Mouse (Mus musculus) kidney, adult 2 months (tissue): Measurements from ENCODE around the gene Slc12a8. TPM values are rescaled to one million over a fixed set of nuclear protein-coding genes. Genes with fewer than 3 reads are reported as not detected.

ENCODE experiments used
- DNase-seq: peaks from one replicate; pipeline ENCODE4 v3.0.0; 2021
- H3K27ac ChIP-seq: fragments of 200-500 bp; 2 replicates; pipeline ENCODE4 v1.5.1; 2012; ENCODE audit warnings: low read depth, low read length, control low read depth, inconsistent platforms; ENCODE audit not compliant: insufficient read depth
- H3K27me3 ChIP-seq: fragments of 200-500 bp; replicated peaks from 2 replicates; pipeline ENCODE4 v1.6.1; 2012; ENCODE audit warnings: mild to moderate bottlenecking, moderate library complexity, low read length, inconsistent platforms; ENCODE audit not compliant: control insufficient read depth, insufficient read depth
- H3K36me3 ChIP-seq: fragments of 200-500 bp; 2 replicates; pipeline ENCODE4 v1.6.1; 2012; ENCODE audit warnings: mild to moderate bottlenecking, moderate library complexity, low read length, inconsistent platforms; ENCODE audit not compliant: control insufficient read depth, insufficient read depth
- H3K4me1 ChIP-seq: fragments of 200-500 bp; 2 replicates; pipeline ENCODE4 v1.6.1; 2011; ENCODE audit warnings: low read length; ENCODE audit not compliant: control insufficient read depth, insufficient read depth
- H3K4me3 ChIP-seq: fragments of 200-500 bp; 2 replicates; pipeline ENCODE4 v1.5.1; 2011; ENCODE audit warnings: mild to moderate bottlenecking, low read depth, low read length, control low read depth; ENCODE audit not compliant: insufficient read depth
- CTCF ChIP-seq: fragments of 200-500 bp; conservative IDR thresholded peaks from 2 replicates; pipeline ENCODE4 v1.5.1; 2011; ENCODE audit warnings: low read depth, mild to moderate bottlenecking, control low read depth, low read length, moderate library complexity, mixed read lengths; ENCODE audit not compliant: insufficient read depth, insufficient read length
- POLR2A ChIP-seq: fragments of 200-500 bp; IDR thresholded peaks from one replicate; pipeline ENCODE4 v1.6.1; 2011; ENCODE audit warnings: low read depth, low read length, control low read depth
- WGBS: fragments of 180-500 bp; shearing (Covaris S2); methylation state at CpG from one replicate; pipeline ENCODE4 v1.1.7; 2018; 5-methylcytosine and 5-hydroxymethylcytosine counted together
- polyA plus RNA-seq: library from polyadenylated mRNA; depleted of rRNA; stranded (reverse); fragments of >200 nt; gene quantifications from 2 replicates; pipeline ENCODE4 v1.2.3, GENCODE M21; 2012

The Slc12a8 gene
- polyA plus RNA-seq, 1 experiment, result 0.50 TPM

DNA sequence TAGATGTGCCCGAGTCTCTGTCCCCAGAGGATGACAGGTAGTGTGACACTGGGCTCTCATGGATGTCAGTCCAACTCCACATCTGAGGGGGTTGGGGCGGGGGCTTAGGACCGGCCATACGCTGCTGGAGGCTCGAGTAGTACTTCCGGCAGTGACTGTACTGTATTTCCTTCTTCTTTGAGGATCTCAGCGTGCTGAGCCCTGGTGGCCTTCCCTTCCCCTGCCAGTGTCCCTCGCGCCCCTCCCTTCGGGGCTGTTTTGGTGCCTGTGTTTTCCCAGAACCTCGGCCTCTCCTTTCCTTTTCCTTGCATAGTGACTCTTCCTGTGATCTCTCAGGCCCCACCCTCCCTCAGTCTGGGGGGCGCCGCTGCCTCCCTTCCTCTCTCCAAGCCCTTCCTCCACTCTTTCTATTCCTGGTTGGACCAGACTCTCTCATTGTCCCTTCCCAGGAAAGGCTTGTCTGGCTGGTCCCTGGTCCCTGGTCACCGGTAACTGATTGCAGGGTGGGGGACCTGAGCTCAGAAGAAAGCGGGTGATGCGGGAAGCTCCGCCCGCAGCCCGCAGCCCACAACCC lies 66.8 kb downstream of the Slc12a8 start:
- no peaks in the 10 kb centered on the region for H3K27me3 ChIP-seq
- TF ChIP-seq POLR2A, result no peak
- no peak for TF ChIP-seq CTCF
- WGBS, result 24% methylated on average over 19 of the region's 19 CpGs
- H3K36me3 ChIP-seq, result no peaks in the 10 kb centered on the region
- H3K27ac ChIP-seq, result peak overlapping the region; percentile 85
- H3K4me1 ChIP-seq, result peaks cover 5% of the 10 kb centered on the region; the same call in 1 of the 2 replicates
- 0 out of 2 replicates have a peak overlapping the region, but pooled peaks have one; percentile 1 for H3K4me3 ChIP-seq
- peak; percentile 89 for DNase-seq

DNA sequence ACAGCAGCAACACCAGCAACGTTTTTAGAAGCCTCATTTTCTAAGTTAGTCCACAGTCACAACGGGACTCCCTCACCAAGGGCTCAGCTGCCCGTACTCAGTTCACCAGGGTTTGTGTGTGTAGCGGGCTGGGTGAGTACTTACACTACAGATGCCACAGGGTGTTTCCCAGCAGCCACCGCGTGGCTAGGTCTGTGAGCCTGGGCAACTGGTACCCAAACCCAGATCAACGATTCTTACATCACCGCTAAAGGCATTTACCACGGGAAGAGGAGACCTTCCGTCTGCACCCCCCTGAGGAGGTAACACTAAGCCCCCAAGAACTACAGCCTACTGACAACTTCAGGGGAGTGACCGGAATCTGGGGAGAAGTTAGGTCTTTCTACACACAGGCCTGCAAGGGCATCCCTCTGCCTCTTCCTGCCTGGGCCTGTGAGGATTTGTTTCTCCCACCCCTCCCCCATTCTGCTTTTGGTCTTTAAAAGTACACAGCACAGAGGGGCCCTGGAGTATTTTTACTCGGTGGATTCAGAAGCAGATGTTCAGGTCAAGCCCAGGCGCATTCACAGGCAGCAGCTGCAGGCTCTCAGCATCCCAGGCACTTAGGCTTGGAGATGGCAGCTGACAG lies 67.4 kb downstream of the Slc12a8 start:
- Histone ChIP-seq H3K27me3 (no peaks in the 10 kb centered on the region), H3K4me3 (no peak overlapping the region), H3K4me1 (peaks cover 5% of the 10 kb centered on the region; the same call in 1 of the 2 replicates), H3K36me3 (no peaks in the 10 kb centered on the region), H3K27ac (peak overlapping the region; percentile 85)
- peak; percentile 65 for DNase-seq
- TF ChIP-seq POLR2A, result no peak
- 26% methylated on average over 13 of the region's 13 CpGs for WGBS

GRCm38 (mm10) chr16:33585083-33585460 lies 67.9 kb downstream of the Slc12a8 start:
- DNase-seq, result no peak
- H3K4me3 ChIP-seq, result no peak overlapping the region
- H3K27ac ChIP-seq, result peak overlapping the region; percentile 41
- no peaks in the 10 kb centered on the region for H3K36me3 ChIP-seq
- peaks cover 4% of the 10 kb centered on the region; the same call in 1 of the 2 replicates for H3K4me1 ChIP-seq
- H3K27me3 ChIP-seq, result no peaks in the 10 kb centered on the region
- 34% methylated on average over 4 of the region's 4 CpGs for WGBS
- no peak for TF ChIP-seq POLR2A
- no peak for TF ChIP-seq CTCF

GRCm38 (mm10) chr16:33587283-33588127 lies 70.4 kb downstream of the Slc12a8 start:
- 67% methylated on average over 16 of the region's 16 CpGs for WGBS
- H3K27ac ChIP-seq, result peak overlapping the region; percentile 15; the same call in 1 of the 2 replicates
- H3K4me1 ChIP-seq, result no peaks in the 10 kb centered on the region
- no peaks in the 10 kb centered on the region for H3K36me3 ChIP-seq
- H3K27me3 ChIP-seq, result no peaks in the 10 kb centered on the region
- H3K4me3 ChIP-seq, result no peak overlapping the region
- TF ChIP-seq CTCF, result no peak
- no peak for TF ChIP-seq POLR2A
- peak; percentile 48 for DNase-seq

DNA sequence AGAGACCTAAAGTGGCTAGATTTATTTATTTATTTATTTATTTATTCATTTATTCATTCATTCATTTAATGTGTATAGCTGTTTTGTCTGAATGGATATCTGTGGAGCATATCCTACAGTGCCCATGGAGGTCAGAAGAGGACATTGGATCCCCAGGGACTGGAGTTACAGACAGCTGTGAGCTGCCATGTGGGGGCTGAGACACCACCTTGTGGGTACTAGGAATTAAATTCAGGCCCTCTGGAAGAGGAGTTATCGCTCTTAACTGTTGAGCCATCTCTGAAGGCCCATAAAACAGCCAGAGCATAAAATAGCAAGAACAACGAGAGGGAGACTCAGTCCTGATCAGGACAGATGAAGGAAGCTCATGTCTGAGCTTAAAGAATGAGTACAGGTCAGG lies 71.7 kb downstream of the Slc12a8 start:
- Histone ChIP-seq H3K27ac (no peak overlapping the region), H3K4me1 (no peaks in the 10 kb centered on the region), H3K27me3 (no peaks in the 10 kb centered on the region), H3K4me3 (no peak overlapping the region), H3K36me3 (no peaks in the 10 kb centered on the region)
- DNase-seq, result no peak
- TF ChIP-seq POLR2A, result no peak
- 66% methylated on average over 2 of the region's 2 CpGs for WGBS

DNA sequence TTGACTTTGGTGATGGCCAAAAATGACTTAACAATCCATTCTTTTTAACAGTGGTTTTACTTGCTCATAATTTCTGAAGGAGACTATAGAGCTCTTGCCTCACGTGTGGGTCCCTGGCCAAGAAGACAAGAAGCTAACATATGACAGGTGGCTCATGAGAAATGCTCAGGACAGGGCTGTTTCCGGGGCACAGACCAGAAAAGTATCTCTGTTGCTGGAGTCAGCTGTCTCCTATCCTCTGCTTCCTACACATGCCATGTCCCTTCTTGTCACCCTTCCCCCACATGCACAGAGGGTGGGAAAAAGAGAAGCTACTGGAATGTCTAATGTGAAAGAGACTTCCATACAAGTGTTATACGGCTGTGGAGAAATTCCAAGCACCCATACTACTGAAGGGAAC lies 73.3 kb downstream of the Slc12a8 start:
- TF ChIP-seq POLR2A, result no peak
- TF ChIP-seq CTCF, result no peak
- H3K4me1 ChIP-seq, result 0 out of 2 replicates have a peak, but pooled peaks cover 3% of the 10 kb centered on the region
- H3K27me3 ChIP-seq, result no peaks in the 10 kb centered on the region
- no peaks in the 10 kb centered on the region for H3K36me3 ChIP-seq
- no peak overlapping the region for H3K4me3 ChIP-seq
- no peak overlapping the region for H3K27ac ChIP-seq
- DNase-seq, result no peak
- 88% methylated on average over 3 of the region's 3 CpGs for WGBS

DNA sequence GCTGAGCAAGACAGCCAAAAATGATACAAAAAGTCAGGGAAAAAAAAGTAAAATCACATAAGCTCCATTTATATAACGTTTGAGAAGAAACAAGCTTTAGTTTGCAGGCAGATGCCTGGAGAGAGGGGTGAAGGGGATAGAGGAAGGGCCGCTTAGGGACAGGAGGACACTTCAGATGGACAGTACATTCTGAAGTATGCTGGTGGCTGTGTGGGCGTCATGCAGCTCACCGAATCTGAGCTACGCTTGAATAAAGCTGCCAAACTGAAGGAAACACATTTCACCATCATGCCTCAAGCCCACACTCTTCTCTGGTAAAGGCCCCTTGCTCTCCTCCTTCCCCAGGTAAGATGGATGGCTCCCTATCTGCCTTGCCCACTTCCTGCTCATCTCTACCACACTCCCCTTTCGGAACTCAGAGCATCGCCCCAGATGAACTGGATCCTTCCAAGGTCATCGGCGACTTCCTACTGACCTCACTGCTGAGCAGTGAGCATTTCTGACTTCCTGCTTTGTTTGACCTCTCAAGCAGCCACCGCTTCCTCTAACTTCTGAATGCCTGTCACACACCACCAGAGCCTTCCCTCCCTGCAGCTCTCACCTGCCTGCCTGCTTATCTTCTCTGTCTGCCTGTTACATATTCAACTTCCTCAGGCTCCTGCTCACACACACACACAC lies 74.4 kb downstream of the Slc12a8 start:
- Histone ChIP-seq H3K27me3 (no peaks in the 10 kb centered on the region), H3K27ac (peak overlapping the region; percentile 19), H3K4me1 (0 out of 2 replicates have a peak, but pooled peaks cover 3% of the 10 kb centered on the region), H3K36me3 (no peaks in the 10 kb centered on the region), H3K4me3 (no peak overlapping the region)
- WGBS, result 50% methylated on average over 10 of the region's 10 CpGs
- DNase-seq, result peak; percentile 63
- TF ChIP-seq CTCF (no peak), POLR2A (no peak)
